Mouse (Mus musculus) heart, adult 8-10 months (tissue): ENCODE measurements around the gene Lce1g. TPM values are rescaled to one million over a fixed set of nuclear protein-coding genes. Genes with fewer than 3 reads are reported as not detected.

ENCODE experiments used
- DNase-seq: peaks from one replicate; pipeline ENCODE4 v3.0.0; 2022; ENCODE audit warnings: low spot score
- total RNA-seq, 4 experiments: library from RNA; stranded (reverse); gene quantifications; 2 replicates each; pipeline ENCODE4 v1.2.4; 2022

Lce1g gene
- total RNA-seq: not detected

DNA sequence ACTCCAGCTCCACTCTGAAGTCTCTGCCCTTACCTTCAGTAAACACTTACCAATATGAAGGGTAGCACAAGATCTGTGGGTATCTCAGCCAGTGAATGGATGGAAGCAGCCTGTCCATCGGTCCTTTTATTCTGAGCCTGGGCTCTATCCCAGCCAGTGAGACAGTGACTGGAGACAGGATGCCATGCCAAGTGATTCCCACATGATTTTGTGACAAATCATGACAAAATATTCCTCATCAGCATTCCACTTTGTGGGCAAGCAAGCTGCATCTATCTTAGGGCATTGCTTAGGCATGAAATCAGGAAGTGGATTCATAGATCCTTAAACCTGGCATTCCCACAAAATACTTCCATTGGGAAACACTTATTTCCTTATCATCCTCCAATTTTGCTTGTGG, at the start of gene Lce1g:
TSS of gene Lce1g (minus strand) at position 101 of the 400 bp plus-strand sequence.
- no peak for DNase-seq

- no peak for DNase-seq
Observed at GRCm38 (mm10) chr3:92790414-92790813, 38.3 kb upstream of the Lce1g start, which contains the start of gene Lce1j. Gene Lce1j, minus strand, starts transcription at chr3:92790514.

GRCm38 (mm10) chr3:92778799-92779198, 26.7 kb upstream of the Lce1g start, which contains the start of gene Lce1i:
Gene Lce1i, minus strand, starts transcription at chr3:92778899.
- DNase-seq: no peak

- no peak for DNase-seq
Observed at GRCm38 (mm10) chr3:92771573-92771972, 19.4 kb upstream of the Lce1g start.

DNA sequence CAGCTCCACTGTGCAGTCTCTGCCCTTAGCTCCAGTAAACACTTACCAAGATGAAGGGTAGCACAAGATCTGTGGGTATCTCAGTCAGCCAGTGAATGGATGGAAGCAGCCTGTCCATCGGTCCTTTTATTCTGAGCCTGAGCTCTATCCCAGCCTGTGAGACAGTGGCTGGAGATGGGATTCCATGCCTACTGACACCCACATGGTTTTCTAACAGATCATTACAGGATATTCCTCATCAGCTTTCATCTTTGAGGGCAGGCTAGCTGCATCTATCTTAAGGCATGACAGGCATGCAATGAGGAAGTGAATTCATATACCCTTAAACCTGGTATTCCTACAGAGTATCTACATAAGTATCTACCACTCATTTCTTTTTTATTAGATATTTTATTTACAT, 12.8 kb upstream of the Lce1g start, which contains the start of gene Lce1h:
TSS of gene Lce1h (minus strand) at position 101 of the 400 bp plus-strand sequence.
- DNase-seq: no peak

GRCm38 (mm10) chr3:92753197-92753596, 1.1 kb upstream of the Lce1g start:
- DNase-seq: no peak

DNA sequence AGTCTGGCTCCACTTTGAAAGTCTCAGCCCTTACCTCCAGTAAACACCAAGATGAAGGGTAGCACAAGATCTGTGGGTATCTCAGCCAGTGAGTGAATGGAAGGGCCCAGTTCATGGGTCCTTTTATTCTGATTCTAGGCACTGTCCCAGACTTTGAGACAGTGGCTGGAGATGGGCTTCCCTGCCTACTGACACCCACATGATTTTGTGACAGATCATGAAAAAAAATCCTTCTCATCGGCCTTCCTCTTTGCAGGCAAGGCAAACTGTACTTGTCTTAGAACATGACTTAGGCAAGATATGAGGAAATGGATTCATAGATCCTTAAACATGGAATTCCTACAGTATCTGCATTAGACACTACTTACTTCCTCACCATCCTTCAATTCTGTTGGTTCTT, 13.1 kb downstream of the Lce1g start, which contains the start of gene Gm38119:
TSS of gene Gm38119 (minus strand) at position 101 of the 400 bp plus-strand sequence.
- DNase-seq: no peak

GRCm38 (mm10) chr3:92722631-92723030, 29.5 kb downstream of the Lce1g start:
- DNase-seq: no peak

GRCm38 (mm10) chr3:92720250-92720649, 31.9 kb downstream of the Lce1g start, which contains the start of gene Lce1f:
Gene Lce1f, minus strand, starts transcription at chr3:92720350.
- DNase-seq: no peak

DNA sequence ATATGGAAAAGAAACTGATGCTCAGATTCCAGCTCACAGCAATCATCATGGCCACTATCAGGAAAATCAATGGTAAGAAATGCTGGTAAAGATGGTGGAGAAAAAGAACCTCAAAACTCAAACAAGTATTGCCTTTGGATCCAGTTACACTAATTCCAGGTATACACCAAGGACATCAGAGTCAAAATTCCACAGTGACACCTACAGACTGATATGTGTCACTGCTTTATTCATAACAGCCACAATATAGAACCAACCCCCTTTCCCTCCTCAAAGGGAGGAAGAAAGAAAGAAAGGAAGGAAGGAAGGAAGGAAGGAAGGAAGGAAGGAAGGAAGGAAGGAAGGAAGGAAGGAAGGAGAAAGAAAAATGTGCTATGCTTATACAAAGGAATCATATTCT, 37.0 kb downstream of the Lce1g start:
- no peak for DNase-seq

- no peak for DNase-seq
Observed at GRCm38 (mm10) chr3:92708974-92709373, 43.2 kb downstream of the Lce1g start, which contains the start of gene Lce1e. Gene Lce1e, minus strand, starts transcription at chr3:92709074.

Other genes with a start within 250 kb of the Lce1g start
- not detected for gene 2310046K23Rik, start 217.8 kb downstream of the Lce1g start, total RNA-seq
- gene Ivl, start 178.6 kb downstream of the Lce1g start, total RNA-seq: not detected
- not detected for gene Smcp, start 163.3 kb downstream of the Lce1g start, total RNA-seq
- not detected for gene 2210017I01Rik, start 144.8 kb downstream of the Lce1g start, total RNA-seq
- not detected for gene Lce6a, start 130.7 kb downstream of the Lce1g start, total RNA-seq
- gene Lce1a1, start 104.0 kb downstream of the Lce1g start, total RNA-seq: not detected
- gene Lce1b, start 95.4 kb downstream of the Lce1g start, total RNA-seq: not detected
- gene Lce1a2, start 82.0 kb downstream of the Lce1g start, total RNA-seq: not detected
- gene Lce1c, start 73.1 kb downstream of the Lce1g start, total RNA-seq: not detected
- not detected for gene Lce1d, start 65.1 kb downstream of the Lce1g start, total RNA-seq
- gene Lce1e, start 43.3 kb downstream of the Lce1g start, total RNA-seq: not detected
- not detected for gene Lce1f, start 32.0 kb downstream of the Lce1g start, total RNA-seq
- gene Gm38119, start 13.2 kb downstream of the Lce1g start, total RNA-seq: not detected
- gene Lce1h, start 12.7 kb upstream of the Lce1g start, total RNA-seq: not detected
- not detected for gene Lce1i, start 26.6 kb upstream of the Lce1g start, total RNA-seq
- gene Lce1j, start 38.2 kb upstream of the Lce1g start, total RNA-seq: not detected
- gene Lce1k, start 55.6 kb upstream of the Lce1g start, total RNA-seq: not detected
- not detected for gene Kprp, start 74.9 kb upstream of the Lce1g start, total RNA-seq
- not detected for gene Lce1l, start 98.9 kb upstream of the Lce1g start, total RNA-seq
- not detected for gene 2310050C09Rik, start 117.9 kb upstream of the Lce1g start, total RNA-seq
- gene Lce3a, start 173.9 kb upstream of the Lce1g start, total RNA-seq: not detected
- not detected for gene Lce3b, start 180.6 kb upstream of the Lce1g start, total RNA-seq
- not detected for gene Lce3c, start 192.1 kb upstream of the Lce1g start, total RNA-seq
- gene Lce3d, start 205.1 kb upstream of the Lce1g start, total RNA-seq: not detected
- not detected for gene Lce3e, start 214.7 kb upstream of the Lce1g start, total RNA-seq
- not detected for gene Lce3f, start 239.9 kb upstream of the Lce1g start, total RNA-seq